Mouse (Mus musculus) bone marrow, adult 2 months (tissue): ENCODE data around the gene Ankrd11. TPM values are rescaled to one million over a fixed set of nuclear protein-coding genes. Genes with fewer than 3 reads are reported as not detected.

ENCODE experiments used
- H3K27ac ChIP-seq: fragments of 200-500 bp; 2 replicates; pipeline ENCODE4 v1.5.1; 2012; ENCODE audit warnings: low read depth, mild to moderate bottlenecking, control low read depth, inconsistent platforms, low read length; ENCODE audit not compliant: control insufficient read depth, poor library complexity, insufficient read depth
- H3K4me1 ChIP-seq: fragments of 200-500 bp; 2 replicates; pipeline ENCODE4 v1.6.1; 2011; ENCODE audit warnings: low read length; ENCODE audit not compliant: control insufficient read depth, insufficient read depth
- H3K4me3 ChIP-seq: fragments of 200-500 bp; replicated peaks from 2 replicates; pipeline ENCODE3; 2011; ENCODE audit warnings: mild to moderate bottlenecking, low read depth, low read length, control low read depth; ENCODE audit not compliant: control insufficient read depth
- CTCF ChIP-seq: fragments of 200-500 bp; IDR thresholded peaks from 2 replicates; pipeline ENCODE4 v1.5.1; 2011; ENCODE audit warnings: low read length, control low read depth; ENCODE audit not compliant: control insufficient read depth, insufficient read depth
- POLR2A ChIP-seq: fragments of 200-500 bp; IDR thresholded peaks from 2 replicates; pipeline ENCODE4 v1.6.1; 2011; ENCODE audit warnings: low read depth, mild to moderate bottlenecking, control low read depth, low read length, borderline replicate concordance; ENCODE audit not compliant: control insufficient read depth
- WGBS: fragments of 180-500 bp; shearing (Covaris S2); methylation state at CpG from one replicate; pipeline ENCODE4 v1.1.7; 2018; 5-methylcytosine and 5-hydroxymethylcytosine counted together
- polyA plus RNA-seq: library from polyadenylated mRNA; stranded (reverse); fragments of >200 nt; gene quantifications from 2 replicates; pipeline ENCODE4 v1.2.4, GENCODE M21; 2011; ENCODE audit warnings: low replicate concordance; ENCODE audit not compliant: missing spikeins, insufficient read depth, insufficient read length

Ankrd11 gene
- polyA plus RNA-seq, 1 experiment, result 78.7 TPM

DNA sequence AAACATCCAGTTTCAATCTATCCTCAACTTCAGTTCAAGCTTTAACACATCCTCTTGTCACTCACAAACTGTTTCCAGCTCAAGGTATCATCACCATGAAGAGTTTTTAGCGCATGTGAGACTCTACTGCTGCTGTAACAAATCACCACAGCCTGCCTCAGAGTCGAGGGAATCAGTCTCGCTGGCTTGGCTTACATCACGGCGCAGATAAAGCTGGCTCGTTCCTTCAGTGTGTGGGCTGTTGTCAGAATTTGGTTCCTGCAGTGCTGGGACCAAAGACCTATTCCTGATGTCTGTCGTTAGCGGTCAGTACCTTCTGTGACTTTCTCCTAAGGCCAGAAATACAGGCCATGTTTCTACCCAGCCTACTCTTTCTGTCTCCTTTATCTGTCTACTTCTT, 144.9 kb downstream of the Ankrd11 start:
- TF ChIP-seq CTCF (no peak), POLR2A (no peak)
- Histone ChIP-seq H3K4me3 (no peak overlapping the region), H3K27ac (no peak overlapping the region), H3K4me1 (peaks cover 3% of the 10 kb centered on the region; the same call in 1 of the 2 replicates)
- WGBS, result 89% methylated on average over 8 of the region's 8 CpGs

DNA sequence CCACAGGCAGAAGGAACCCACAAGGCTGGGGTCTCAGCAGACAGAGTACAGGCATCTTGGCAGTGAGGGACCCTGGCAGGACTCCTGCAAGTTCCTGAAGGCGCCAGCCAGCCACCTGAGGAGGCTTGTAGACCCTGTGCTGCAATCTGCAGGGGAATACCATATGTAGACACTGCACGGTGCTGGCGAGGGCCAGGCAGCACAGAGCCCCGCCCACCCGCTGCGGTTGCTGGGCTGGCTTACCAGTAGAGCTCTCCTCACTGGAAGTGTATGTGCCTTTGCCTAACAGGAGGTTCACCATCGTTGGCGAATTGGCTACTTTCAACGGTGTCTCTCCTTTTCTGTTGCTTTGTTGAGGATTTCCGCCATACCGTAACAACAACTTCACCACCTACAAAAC, 145.8 kb downstream of the Ankrd11 start:
- H3K4me1 ChIP-seq, result peaks cover 3% of the 10 kb centered on the region; the same call in 1 of the 2 replicates
- 94% methylated on average over 11 of the region's 11 CpGs for WGBS

DNA sequence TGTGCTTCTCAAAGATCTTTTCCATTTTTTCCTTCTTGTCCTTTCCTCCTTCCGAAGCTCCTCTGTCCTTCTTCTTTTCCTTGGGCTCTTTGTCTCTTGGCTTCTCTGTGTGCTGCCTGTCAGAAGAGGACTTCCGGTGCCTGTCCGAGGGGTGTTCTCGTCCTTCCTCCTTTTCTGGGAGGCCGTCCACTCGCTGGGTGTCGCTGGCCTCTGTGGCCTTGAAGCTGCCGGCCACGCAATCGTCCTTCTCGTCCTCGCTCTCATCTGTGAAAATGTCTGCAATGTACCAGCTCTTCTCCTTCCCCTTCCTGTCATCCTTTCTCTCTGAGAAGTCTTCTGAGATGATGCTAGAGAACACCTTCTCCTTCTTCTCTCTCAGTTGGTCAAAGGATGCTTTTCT, 148.6 kb downstream of the Ankrd11 start:
- Histone ChIP-seq H3K27ac (no peak overlapping the region), H3K4me1 (peaks cover 3% of the 10 kb centered on the region; the same call in 1 of the 2 replicates), H3K4me3 (no peak overlapping the region)
- TF ChIP-seq CTCF (no peak), POLR2A (no peak)
- 86% methylated on average over 12 of the region's 12 CpGs for WGBS

More for the DNA sequence above, 145.8 kb downstream of the Ankrd11 start:
- no peak for TF ChIP-seq POLR2A
- TF ChIP-seq CTCF, result no peak
- Histone ChIP-seq H3K4me3 (no peak overlapping the region), H3K27ac (no peak overlapping the region)

GRCm38 (mm10) chr8:122891440-122891839, 150.6 kb downstream of the Ankrd11 start:
- no peak overlapping the region for H3K27ac ChIP-seq
- 83% methylated on average over 12 of the region's 12 CpGs for WGBS
- no peaks in the 10 kb centered on the region for H3K4me1 ChIP-seq
- no peak overlapping the region for H3K4me3 ChIP-seq
- TF ChIP-seq POLR2A (no peak), CTCF (no peak)

- WGBS, result 91% methylated on average over 10 of the region's 10 CpGs
- Histone ChIP-seq H3K4me1 (no peaks in the 10 kb centered on the region), H3K27ac (no peak overlapping the region), H3K4me3 (no peak overlapping the region)
- TF ChIP-seq CTCF, result no peak
- TF ChIP-seq POLR2A, result no peak
Observed at GRCm38 (mm10) chr8:122883671-122884070, 158.4 kb downstream of the Ankrd11 start.

- WGBS, result 73% methylated on average over 3 of the region's 3 CpGs
- H3K4me3 ChIP-seq, result no peak overlapping the region
- H3K27ac ChIP-seq, result no peak overlapping the region
- TF ChIP-seq CTCF (no peak), POLR2A (no peak)
- no peaks in the 10 kb centered on the region for H3K4me1 ChIP-seq
Observed at GRCm38 (mm10) chr8:122880302-122880701, 161.8 kb downstream of the Ankrd11 start.

- 83% methylated on average over 3 of the region's 3 CpGs for WGBS
- TF ChIP-seq POLR2A (no peak), CTCF (no peak)
Observed at GRCm38 (mm10) chr8:122878231-122878630, 163.8 kb downstream of the Ankrd11 start.

GRCm38 (mm10) chr8:122875186-122875585, 166.9 kb downstream of the Ankrd11 start:
- 92% methylated on average over 5 of the region's 5 CpGs for WGBS
- H3K4me1 ChIP-seq, result peaks cover 4% of the 10 kb centered on the region; the same call in 1 of the 2 replicates
- no peak overlapping the region for H3K4me3 ChIP-seq
- H3K27ac ChIP-seq, result no peak overlapping the region
- TF ChIP-seq CTCF (no peak), POLR2A (no peak)

More at GRCm38 (mm10) chr8:122878231-122878630, 163.8 kb downstream of the Ankrd11 start:
- Histone ChIP-seq H3K4me3 (no peak overlapping the region), H3K27ac (no peak overlapping the region), H3K4me1 (no peaks in the 10 kb centered on the region)

DNA sequence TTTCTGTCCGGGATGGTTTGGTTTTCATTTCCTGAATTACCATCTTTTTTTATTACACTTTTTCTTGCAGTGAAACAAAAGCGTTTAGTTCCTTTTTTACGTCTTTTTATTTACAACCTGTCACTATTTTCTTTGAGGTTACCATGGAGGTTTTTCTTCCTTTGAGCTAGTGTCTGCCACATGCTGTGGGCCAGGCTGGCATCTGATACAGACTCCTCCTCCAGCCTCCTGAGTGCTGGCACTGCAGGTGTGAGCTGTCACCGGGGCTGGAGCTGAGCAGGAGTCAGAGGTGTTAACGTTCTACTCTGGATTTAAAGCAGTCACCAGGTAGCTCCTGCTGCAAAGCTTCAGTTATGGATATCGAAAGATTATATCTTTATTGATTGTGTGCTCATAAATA, 168.9 kb downstream of the Ankrd11 start:
- Histone ChIP-seq H3K4me1 (peaks cover 9% of the 10 kb centered on the region; the same call in 1 of the 2 replicates), H3K4me3 (no peak overlapping the region), H3K27ac (no peak overlapping the region)
- TF ChIP-seq CTCF (no peak), POLR2A (no peak)
- 14% methylated on average over 6 of the region's 6 CpGs for WGBS
